Mouse (Mus musculus): ENCODE results near the gene H2-DMb2.

GRCm38 (mm10) chr17:34128944-34129791, 13.9 kb upstream of the H2-DMb2 start:
- TF ChIP-seq CTCF (IDR thresholded peaks at IDR 0.05; ENCODE audit: low read depth) (peak; percentile 43), EP300 (IDR thresholded peaks at IDR 0.05; ENCODE audit: low read depth) (no peak)
